Mouse (Mus musculus): ENCODE measurements around the gene Tor1aip1. TPM values are rescaled to one million over a fixed set of nuclear protein-coding genes. Genes with fewer than 3 reads are reported as not detected.
"Not testable (repeated sequence)": the region's sequence is repeated elsewhere in the genome, so short reads cannot be mapped to it uniquely, and the experiment has no call there.

The Tor1aip1 gene
- total RNA-seq (2022) = 100 to 1,000 TPM; 120 to 141 (median 125) TPM

DNA sequence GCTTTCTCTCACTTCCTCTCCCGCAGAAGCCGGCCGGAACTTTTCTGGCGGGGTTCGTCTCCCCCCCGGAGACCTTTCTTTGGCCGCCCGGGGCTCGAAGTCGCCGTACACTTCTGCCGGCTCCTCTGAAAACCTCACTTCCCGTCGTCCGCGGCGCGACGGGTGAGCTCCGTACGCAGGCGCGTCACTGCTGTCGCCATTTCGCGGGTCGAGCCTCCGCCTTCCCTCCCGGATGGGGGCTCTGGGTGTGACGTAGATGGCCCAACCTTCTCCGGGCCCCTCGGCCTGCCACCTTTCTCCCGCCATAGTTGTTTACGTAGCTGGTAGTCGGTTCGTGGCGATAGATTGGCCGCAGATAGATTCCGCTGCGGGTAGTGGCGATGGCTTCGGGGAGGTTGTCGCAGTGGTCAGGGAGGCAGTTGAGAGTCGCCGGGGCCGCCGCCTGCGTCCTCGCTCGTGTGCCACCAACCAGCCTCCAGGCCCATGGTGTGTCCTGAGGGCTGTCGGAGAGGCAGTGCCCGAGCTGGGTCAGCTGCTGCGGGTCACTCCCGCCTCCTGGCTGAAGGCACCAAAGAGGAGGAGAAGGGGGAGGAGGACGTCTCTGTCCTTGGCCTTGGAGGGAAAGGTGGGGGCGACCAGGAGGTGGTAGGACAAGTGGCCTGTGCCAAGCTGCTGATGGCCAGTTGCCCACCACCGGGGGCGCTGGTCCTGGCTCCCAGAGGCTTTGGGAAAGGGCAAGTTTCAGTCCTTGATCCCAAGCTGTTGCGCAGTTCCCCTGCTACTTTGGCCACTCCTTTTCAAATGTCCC, at the start of gene Tor1aip1:
TSS of gene Tor1aip1 (minus strand) at position 551 of the 808 bp plus-strand sequence.
- DNase-seq (ENCODE audit: low spot score in 2 of 2) = peak; percentile 100

DNA sequence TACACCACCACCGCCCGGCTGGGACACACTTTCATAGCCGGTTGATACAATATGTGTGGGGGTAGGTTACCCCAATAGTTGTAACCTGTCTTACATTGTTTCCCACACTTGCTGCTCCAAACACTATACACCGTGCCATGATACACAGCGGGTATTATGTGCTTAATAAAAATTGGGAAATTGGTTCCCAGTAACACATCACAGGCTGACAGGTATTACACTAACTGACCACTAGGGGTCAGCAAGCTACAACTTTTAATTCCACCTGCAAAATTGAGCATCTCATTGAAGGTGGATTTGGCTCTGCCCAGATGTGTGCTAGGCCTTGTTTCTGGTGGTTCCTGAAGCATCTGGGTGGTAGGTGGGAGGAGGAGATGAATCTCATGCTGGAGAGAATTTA, 49.5 kb upstream of the Tor1aip1 start:
- no peak for DNase-seq (ENCODE audit: low spot score in 2 of 2)

DNA sequence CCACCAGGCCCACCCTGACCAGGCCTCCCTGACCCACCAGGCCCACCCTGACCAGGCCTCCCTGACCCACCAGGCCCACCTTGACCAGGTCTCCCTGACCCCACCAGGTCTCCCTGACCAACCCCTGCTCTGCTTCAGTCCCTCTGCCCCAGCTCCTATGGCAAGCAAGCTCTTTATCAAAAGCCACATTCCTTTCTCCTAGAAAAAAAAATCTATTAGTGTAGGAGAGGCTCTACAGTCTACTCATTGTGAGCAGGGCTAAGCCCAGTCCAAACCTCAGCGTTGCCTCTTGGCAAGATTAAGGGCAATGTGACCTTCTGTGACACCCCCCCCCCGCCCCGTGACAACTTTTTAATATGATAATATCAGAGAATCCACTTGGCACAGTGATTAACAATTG, 48.3 kb upstream of the Tor1aip1 start:
- DNase-seq (ENCODE audit: low spot score in 2 of 2) = no peak

DNA sequence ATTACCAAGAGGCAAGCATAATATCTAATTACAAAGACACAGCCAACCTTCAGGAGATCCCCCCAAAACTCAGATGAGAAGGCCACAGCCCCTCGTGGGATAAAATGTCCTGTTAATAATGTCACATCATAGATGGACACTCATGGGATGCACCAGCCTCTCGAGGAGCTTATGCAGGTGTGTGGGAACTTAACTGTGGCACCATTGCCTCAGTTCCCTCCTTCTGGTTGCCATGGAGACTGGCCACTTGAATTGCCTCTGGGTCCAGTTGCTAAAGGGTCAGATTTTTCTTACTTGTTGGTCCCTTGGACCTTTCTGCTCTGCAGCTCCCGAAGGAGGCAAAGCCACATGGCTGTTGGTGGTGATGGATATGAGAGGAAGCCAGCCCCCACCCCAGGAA, 41.4 kb upstream of the Tor1aip1 start:
- no peak for DNase-seq (ENCODE audit: low spot score in 2 of 2)

DNA sequence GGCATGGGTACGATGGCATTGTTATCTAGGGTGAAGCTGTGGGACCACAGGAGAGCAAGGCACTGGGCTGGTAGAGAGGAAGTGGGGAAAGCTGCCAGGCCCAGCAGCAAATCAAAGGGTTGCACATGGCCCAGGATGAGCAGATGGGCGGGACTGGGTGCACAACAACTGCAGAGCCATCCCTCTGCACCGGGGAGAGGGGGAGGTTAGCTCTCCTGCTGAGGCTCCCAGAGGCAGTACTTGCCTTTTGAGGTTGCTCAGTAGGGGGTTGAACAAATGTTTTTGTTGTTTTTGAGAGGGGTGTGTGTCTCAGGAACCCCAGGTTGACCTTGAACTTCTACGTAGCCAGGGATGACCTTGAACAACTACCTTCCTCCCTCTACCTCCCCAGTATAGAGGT, 40.2 kb upstream of the Tor1aip1 start:
- DNase-seq (ENCODE audit: low spot score in 2 of 2) = no peak

DNA sequence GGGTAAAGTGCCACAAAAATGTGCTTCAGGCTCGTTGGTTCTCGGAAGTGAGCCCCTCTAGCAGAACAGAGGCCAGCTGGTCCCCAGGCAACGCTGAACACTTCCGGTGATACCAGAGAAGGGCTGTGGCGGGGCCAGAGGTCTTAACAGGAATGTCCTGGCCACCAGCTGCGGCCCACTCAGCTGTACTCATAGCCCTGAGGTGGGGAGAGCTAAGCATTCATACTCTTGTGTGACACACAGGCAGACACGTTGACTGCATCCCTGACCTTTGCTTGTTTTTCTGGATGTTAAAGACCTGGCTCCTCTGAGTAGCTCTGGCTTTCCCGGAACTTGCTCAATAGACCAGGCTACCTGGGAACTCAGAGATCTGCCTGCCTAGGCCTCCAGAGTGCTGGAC, 38.3 kb upstream of the Tor1aip1 start:
- DNase-seq (ENCODE audit: low spot score in 2 of 2) = no peak

DNA sequence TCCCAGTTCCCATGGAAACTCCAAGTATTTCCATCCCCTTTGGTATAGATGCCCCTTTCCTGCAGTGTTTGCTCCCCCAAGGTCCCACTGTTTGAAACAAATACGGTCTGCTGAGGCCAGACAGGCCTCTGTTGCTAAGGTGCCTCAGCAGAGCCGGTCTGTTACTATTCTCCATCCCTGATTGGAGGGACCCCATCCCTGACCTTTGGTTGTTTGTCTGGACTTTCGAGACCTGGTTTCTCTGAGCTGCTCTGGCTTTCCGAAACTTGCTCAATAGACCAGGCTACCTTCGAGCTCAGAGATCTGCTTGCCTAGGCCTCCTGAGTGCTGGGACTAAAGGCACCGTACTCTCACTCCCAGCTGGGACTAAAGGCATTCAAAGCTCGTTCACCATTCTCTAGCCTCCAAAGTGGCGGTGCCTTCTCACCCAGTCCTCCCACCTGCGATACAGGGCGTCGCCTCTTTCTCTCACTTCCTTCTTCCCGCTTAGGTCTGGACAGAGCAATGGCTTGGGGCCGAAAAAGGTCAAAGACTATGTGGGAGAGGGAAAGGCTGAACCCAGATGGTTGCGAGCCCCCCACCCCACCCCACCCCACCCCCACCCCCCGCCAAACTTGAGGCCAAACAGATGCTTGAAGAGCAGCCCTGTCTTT, 37.0 kb upstream of the Tor1aip1 start:
- DNase-seq (ENCODE audit: low spot score in 2 of 2) = no peak

DNA sequence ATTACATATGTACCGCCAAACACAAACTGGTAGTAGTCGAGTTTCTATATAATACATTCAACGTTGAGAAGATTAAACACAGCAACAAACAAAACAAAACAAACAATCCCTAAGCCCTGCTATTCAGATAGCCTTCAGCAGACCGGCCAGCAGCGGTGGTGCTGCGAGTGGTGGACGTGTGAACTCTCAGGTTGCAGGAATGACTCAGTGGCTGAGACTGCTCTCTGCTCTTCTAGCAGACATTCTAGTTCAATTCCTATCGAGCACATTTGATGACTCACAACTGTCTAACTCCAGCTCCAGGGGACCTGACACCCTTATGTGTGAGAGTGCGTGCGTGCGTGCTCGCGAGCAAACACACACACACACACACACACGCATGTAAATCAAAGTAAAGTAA, 33.8 kb upstream of the Tor1aip1 start:
- DNase-seq (ENCODE audit: low spot score in 2 of 2) = no peak

DNA sequence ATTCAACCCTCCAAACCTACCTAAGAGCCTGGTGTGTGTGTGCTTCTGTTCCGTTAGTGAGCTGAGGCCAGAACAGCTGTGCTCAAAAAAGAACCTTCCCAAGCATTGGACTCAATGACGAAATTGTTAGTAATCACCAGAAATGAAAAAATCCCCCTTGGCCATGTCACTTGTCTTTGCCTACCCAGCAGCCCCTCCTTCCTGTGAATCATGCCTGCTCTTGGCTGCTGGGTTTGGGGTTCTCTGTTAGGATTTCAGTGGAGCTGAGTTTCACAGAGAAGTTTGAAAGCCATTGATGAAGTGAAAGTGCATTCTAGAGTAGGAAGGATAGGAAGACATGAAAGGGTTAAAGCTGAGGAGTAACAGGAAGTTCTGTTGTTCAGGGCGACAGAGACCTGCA, 29.9 kb upstream of the Tor1aip1 start:
- no peak for DNase-seq (ENCODE audit: low spot score in 2 of 2)

DNA sequence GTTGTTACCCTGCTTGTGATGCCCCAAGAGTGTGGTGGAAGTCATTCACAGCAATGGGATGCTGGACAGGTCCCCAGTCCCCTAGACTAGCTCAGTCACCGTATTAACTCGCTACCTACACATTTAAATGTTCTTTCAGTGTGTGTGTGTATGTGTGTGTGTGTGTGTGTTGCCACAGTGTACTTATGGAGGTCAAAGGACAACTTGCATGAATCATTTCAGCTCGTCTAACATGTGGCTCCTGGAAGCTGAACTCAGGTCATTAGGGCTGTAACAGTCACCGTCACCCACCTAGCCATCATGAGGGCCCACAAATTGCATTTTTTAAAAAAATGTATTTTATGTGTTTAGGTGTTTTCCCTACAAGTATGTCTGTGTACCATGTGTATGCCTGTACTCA, 25.9 kb upstream of the Tor1aip1 start:
- DNase-seq (ENCODE audit: low spot score in 2 of 2) = no peak

DNA sequence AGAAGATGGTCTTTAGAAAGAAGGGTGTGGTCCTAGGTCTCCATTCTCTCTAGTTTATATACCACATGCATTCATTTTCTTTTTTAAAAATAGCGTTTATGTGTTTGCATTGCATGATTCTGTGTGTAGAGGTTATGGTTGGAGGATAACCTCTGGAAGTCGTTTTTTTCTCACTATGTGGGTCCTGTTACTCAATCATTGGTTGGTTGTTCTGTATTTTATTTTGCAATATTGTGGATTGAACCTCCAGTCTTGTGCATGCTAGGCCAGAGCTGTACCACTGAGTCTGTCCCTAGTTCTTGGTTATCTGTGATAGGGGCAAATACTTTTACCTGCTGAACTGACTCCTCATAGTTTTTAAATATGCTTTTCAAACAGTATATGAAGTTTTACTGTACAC, 21.9 kb upstream of the Tor1aip1 start:
- DNase-seq (ENCODE audit: low spot score in 2 of 2) = no peak

DNA sequence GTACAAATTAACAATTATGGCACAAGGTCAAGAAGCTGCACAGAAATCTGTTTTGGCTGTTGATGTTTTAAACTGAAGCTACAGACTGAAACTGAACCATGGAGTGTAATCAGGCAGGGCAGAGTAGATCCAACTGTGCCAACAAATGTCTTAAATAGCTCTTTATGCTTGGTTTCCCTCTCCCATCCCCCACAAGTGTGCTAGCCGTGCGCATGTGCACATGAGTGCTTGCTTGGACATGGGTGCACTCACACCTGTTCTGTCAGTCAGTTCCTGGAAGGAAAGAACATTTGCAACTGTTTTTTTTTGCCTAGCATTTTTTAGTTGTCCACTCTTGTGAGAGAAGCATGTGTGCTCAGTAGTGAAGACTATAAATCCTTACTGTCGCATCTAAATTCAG, 10.4 kb upstream of the Tor1aip1 start:
- DNase-seq (ENCODE audit: low spot score in 2 of 2) = peak; percentile 49 to 63

DNA sequence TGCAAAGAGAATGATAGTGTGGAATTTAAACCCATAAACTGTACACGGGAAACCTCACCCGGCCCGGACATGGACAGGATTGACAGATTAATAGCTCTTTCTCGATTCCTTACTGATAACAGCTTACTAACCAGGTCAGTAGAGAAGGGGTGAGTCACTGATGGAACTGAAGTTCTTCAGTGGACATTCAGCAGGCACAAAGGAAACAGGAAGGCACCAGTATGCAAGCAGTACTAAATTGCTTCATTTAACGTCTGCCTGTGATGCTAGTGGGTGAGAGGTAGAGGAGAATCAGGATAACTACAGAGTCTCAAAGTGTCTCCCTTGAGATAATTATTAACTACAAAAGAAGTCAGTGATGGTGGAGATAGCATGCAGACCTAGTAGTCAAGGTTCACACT, 7.9 kb upstream of the Tor1aip1 start:
- no peak for DNase-seq (ENCODE audit: low spot score in 2 of 2)

DNA sequence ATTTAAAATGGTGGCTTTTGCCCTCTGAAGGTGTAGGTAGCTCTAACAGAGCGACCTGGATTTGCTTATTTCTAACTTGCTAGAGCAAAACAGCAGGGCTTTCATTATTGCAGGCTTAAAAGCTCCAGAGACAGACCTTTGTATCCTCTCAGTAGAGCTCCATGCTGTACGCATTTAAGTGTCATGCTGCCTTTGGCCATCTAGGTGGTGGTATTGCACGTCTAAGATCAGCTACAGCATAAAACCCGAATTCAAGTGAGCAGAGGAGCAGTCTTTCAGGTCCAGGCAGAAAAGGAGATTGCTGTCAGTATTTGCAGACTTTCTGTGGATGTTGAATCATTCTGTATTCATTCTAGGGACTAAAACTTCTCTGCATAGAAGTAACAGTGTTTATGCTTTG, 6.7 kb upstream of the Tor1aip1 start:
- DNase-seq (ENCODE audit: low spot score in 2 of 2) = no peak

DNA sequence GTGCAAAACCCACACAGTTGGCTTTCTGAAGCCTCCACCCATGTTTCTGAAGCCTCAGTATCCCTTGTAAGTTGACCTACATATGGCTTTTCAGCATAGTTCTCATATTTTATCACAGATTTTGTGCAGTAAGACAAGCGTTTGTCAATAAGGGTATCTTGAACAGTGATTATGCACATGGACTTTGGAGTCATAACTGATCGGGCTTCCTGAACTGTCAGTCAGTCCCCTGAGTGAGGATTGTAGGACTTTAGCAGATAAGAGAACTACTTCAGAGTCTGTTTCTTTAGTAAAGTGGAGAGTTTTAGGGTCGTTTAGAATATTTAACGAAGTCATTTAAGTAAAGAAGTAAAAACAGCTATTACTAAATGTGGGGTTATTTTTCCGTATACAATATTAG, 6.2 kb upstream of the Tor1aip1 start:
- DNase-seq (ENCODE audit: low spot score in 2 of 2) = no peak

DNA sequence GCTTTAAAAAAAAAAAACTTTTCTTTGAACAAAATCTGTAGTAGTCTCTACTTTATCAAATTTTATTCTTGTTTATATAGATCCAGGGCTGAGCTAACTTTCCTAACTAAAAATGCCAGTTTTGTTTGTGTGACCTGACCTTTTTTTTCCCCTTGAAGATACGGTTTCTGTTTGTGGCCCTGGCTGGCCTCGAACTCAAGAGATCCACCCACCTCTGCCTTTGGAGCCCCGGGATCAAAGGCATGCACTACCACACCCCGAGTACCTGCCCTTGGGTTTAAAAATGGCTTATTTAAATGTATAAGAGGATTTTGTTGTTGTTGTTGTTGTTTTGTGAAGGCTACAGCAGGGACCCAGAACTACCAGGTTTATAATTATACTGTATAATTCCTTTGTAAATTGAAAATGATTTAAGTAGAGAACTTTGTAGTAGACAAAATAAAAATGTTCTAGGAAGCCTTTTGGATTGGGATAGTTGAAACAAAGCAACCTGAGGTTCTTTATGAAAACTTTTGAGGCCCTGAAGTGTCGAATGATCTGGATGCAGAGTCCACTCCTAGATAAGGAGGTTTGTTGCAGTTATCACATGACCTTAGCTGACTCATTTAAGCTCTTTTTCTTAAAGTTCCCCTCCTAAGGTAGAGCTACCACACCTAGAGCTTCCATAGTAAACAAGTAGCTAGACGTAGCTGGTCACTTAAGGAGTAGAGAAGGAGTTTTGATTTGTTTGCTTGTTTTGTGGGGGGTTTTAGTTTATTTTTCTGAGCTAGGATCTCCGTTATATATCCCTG, 5.4 kb upstream of the Tor1aip1 start:
- DNase-seq (ENCODE audit: low spot score in 2 of 2) = no peak

DNA sequence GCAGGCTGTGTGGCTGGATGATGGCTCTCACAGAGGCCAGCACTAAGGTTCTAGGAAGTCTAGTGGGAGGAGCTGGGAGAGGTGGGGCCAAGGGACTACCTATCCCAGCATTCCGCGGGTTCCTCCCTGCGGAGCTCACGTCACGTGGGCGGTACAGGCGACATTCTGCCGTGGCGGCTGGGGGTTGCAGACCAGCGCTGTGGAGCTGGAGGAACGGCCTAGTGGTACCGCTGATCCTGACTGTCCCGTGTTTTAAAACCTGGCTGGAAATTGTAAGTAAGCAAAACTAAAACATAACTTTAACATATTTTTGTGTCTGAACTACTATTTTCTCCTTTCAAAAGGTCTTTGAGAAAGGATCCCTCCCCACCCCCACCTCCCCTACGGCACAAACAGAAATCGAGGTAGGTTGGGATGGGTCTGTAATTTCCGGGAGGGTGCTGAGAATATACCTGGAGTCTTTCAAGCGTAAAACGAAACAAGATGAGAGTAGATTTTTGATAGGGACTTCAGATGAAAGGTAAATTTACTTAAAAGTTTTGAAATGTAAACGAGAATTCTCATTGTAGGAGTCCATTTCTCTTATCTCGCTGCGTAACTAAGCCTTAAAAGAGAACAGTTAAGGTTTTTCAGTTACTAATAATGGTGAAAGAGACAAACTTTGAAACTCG, 4.6 kb upstream of the Tor1aip1 start:
- DNase-seq (ENCODE audit: low spot score in 2 of 2) = peak; percentile 78 to 85

DNA sequence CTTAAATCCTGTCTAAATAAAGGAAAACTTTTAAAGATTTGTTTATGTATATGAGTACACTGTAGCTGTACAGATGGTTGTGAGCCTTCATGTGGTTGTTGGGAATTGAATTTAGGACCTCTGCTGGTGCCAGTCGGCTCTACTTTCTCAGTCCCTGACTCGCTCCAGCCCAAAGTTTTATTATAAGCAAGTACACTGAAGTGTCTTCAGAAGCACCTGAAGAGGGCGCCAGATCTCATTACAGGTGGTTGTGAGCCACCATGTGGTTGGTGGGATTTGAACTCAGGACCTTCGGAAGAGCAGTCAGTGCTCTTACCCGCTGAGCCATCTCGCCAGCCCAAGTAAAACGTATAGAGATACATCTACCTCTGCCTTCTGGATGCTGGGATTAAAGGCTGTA, 3.7 kb upstream of the Tor1aip1 start:
- not testable (repeated sequence) for DNase-seq (ENCODE audit: low spot score in 2 of 2)

DNA sequence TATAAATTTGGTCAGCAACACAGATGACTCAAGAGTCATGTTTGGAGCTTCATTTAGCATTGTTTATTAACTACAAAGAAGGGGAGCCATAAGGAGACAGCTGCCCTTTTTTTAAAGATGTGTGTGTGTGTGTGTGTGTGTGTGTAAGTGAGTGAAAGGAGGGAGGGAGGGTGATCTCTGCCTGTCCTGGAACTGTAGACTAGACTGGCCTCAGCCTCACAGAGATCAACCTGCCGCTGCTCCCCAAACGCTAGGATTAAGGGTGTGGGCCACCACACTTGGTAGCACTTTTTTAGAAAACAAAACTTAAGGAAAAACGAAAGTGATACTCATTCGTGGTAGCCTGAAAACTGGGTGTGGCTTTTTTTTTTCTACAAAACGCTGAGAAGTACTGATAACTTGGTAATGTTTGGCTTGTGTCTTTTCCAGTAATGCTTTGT, 884 bp upstream of the Tor1aip1 start:
- peak; percentile 21 to 26 for DNase-seq (ENCODE audit: low spot score in 2 of 2)

DNA sequence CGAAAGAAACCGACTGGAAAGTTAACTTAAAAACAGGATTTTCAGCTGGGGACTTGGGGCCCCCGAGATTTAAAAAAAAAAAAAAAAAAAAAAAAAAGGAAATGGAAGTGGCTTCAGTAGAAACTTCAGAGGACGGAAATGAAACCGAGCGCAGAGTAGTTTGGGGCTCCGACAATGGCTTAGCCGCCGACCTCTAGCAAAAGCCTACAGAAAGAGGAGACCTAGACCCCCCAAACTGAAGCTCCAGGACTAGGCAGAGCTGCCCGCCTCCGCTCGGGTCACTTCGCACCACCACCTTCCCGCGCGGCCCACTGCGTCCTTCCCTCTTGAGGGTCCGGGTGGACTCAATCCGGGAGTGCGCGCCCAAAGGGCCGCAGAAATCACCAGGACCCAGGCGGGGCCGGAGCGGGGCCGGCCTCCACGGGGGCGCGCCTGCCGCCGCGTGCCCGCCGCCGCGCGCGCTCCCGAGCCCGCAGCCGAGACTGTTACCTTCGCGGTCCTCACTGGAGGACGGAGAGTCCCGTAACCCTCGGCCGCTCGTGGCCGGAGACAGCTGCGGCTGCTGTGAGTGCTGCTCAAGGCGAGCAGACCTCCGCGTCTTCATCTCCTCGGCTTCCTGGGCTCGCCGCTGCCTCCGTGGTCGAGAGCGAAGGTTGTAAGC, 881 bp downstream of the Tor1aip1 start, which contains the start of gene Tor1aip2:
TSS of gene Tor1aip2 (plus strand) at position 135 of the 661 bp plus-strand sequence.
- peak in 1 of 2 experiments; percentile 42 for DNase-seq (ENCODE audit: low spot score in 2 of 2)

DNA sequence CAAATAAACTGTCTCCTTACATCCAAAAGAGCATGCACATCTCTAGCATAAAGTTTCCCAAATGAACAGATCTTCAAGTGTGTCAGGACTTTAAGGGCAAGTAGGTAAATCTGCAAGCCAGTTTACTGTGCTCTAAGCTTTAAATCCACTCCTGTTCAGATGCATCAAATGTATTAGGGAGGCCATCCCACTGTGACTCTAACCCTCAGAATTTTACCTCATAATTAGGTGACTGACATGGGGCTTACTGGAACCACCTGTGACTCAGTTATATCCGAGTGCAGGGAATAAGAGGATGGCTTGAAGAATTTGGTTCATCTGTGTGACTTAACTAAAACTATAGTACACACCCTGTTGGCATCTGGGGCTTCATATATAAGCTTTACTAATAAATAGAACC, 1.6 kb downstream of the Tor1aip1 start:
- DNase-seq (ENCODE audit: low spot score in 2 of 2) = no peak

Measured in gastrocnemius, adult 8-10 months (tissue).